Mouse (Mus musculus): ENCODE data around the gene Lamc1.

- no peak for TF ChIP-seq CTCF (IDR thresholded peaks at IDR 0.05; ENCODE audit: low read depth)
- TF ChIP-seq EP300 (optimal IDR thresholded peaks at IDR 0.05) = no peak
Observed at GRCm38 (mm10) chr1:153280411-153280810, 52.2 kb downstream of the Lamc1 start.

Data from stomach, postnatal 0 days (tissue).